Mouse (Mus musculus): ENCODE measurements around the gene Abcc4. TPM values are rescaled to one million over a fixed set of nuclear protein-coding genes. Genes with fewer than 3 reads are reported as not detected.

The Abcc4 gene
- 10 to 100 TPM in 2 of 4 experiments, 1 to 10 TPM in 2; 9.7 to 10.9 (median 10.2) TPM for total RNA-seq (2022)

- DNase-seq (ENCODE audit: low spot score in 2 of 2), result peak; percentile 82 to 89
These were observed at the start of gene Abcc4 for GRCm38 (mm10) chr14:118705808-118706731. Abcc4 (minus strand) TSS chr14:118706219.

DNA sequence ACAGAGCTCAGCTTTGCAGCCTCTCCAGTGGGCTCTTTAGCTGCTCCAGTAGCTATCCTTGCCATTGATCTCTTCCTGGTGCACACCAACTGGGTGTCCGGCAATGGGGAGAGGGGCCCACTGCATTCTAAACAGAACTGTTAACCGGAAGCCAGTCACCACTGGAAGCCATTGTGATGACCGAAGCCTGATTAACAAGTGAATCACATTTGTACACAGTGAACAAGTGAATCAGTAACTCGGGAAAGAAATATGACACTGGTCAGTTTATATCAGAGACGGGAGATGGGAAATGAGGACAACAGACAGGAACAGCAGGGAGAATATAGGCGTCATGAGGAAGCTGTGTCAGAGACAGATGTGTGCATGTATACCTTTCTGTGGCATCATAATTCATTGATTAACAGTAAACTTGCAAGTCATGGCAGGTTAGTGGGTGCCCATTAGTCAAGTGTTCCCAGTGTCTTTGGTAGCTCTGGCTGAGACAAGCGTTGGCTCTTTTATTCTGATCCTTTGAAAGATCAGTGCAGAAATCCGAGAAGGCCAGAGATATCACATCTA lies 45.3 kb upstream of the Abcc4 start:
- no peak for DNase-seq (ENCODE audit: low spot score in 2 of 2)

DNA sequence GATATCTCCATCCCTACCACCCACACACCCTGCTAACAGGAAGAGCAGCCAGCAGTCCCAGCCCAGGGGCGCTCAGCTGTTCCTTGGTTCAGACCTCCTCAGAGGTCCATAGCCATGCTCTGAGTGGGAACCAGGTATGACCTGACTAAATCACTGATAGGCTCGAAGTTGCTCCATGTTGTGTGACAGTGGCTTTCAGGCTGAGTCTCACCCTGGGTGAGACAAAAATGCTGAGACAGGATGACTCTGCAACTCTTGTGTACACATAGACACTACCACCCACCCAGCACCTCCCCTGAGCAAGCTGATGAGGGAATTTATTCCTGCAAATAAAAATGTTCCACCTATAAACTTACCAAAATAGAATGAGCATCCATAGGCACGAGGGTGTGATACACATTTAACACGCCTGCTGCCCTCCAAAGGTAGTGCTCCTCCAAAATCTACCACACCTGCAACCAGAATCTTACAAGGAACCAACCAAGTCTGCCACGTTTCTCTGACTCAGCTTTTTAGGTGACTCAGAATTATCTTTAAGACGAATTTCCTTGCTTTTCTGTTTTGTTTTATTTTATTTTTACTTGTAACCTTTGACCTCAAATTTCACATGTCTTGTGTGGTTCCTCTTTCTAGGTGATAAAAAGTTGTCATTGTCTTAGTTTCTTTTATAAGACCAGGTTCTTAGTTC lies 44.6 kb upstream of the Abcc4 start:
- no peak for DNase-seq (ENCODE audit: low spot score in 2 of 2)

GRCm38 (mm10) chr14:118749715-118750114 lies 43.7 kb upstream of the Abcc4 start:
- no peak for DNase-seq (ENCODE audit: low spot score in 2 of 2)

GRCm38 (mm10) chr14:118749068-118749467 lies 43.0 kb upstream of the Abcc4 start:
- no peak for DNase-seq (ENCODE audit: low spot score in 2 of 2)

- DNase-seq (ENCODE audit: low spot score in 2 of 2), result no peak
These were observed 36.8 kb upstream of the Abcc4 start for GRCm38 (mm10) chr14:118742862-118743261.

GRCm38 (mm10) chr14:118741780-118742179 lies 35.8 kb upstream of the Abcc4 start:
- DNase-seq (ENCODE audit: low spot score in 2 of 2), result no peak

GRCm38 (mm10) chr14:118737251-118737888 lies 31.4 kb upstream of the Abcc4 start:
- no peak for DNase-seq (ENCODE audit: low spot score in 2 of 2)

DNA sequence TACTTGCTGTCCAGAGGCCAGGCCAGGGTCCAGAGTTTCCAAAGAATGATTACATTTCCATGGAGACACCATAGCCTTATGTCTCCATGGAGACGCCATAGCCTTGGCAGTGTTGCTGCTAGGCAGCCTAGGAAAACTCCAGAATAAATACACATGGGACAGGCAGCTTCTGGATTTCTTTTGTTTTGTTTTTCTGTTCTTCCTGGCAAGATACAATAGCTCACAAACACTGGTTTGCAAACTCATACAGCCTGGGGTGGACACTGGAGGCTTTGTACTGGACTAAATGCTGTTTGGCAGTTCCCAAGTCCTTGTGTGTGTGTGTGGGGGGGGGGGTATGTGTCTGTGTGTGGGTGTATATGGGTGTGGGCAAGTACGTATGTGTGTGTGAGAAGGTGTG lies 29.1 kb upstream of the Abcc4 start:
- DNase-seq (ENCODE audit: low spot score in 2 of 2), result no peak

- no peak for DNase-seq (ENCODE audit: low spot score in 2 of 2)
These were observed 27.1 kb upstream of the Abcc4 start for GRCm38 (mm10) chr14:118733146-118733545.

DNA sequence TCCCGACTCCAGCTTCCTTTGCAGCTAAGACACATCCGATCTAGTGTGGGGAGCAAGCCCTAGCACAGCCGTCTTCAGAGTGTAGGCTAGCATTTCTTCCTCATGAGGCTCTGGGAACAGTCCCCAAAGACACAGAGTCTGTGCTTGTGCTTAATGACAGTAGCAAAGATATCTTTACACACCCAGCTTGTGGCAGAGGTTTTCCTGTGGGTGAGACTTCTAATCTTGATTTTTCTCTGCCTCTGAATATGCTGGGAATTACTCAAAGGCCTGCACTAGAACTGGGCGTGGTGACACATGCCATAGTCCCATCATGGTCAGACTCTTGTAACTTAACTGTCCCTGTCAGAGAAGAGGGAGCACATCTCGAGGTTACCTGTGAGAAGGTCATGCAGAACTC lies 24.6 kb upstream of the Abcc4 start:
- DNase-seq (ENCODE audit: low spot score in 2 of 2), result no peak

DNA sequence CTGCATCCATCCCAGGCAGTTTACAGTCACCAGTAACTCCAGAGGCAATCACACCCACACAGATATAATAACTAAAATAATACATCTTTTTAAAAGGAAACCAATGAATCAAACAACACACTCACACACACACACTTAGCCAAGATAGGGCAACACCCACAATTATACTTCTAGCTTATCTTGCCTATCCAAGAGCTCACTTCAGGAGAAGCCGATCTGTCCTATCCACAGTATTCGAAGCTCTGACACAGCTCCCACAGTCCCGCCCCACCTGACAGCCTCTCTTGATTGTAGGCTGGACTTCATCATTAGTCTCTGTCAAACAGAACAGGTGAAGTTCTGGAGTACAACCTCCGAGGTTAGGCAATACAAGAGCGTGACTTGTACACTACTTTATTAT lies 19.4 kb upstream of the Abcc4 start:
- DNase-seq (ENCODE audit: low spot score in 2 of 2), result no peak

DNA sequence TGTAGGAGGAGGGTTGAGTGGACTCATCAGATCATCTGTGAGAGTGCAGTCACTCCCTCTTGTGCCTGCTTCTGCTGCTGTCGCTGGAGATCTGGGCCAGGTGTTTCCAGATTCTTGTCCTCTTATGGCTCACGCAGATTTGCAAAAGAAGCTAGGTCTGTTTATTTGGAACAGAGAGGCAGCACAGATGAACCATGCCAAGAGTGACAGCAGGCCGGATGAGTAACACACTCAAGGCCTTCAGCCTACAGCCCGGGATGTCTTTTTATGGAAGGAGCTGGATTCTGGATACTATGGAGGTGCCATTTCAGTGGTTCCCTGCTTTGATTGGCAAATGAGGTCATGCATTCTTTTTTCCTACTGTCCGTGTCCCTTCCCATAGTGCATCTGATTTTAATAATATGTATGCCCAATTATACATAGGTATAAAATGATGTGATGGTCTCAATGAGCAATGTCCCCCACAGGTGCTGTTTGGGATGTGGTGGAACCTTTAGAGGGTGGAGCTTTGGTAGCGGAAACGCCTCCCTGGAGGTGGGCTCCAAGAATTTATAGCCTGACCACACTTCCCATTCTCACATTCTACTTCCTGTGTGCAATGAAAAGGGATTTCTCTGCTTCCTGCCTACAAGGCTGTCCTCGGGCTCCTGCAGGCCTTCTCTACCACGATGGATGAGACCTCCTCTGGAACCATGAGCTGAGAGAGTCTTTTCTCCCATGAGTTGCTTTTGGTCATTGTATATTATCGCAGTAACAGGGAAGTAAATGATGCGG lies 18.1 kb upstream of the Abcc4 start:
- no peak for DNase-seq (ENCODE audit: low spot score in 2 of 2)

DNA sequence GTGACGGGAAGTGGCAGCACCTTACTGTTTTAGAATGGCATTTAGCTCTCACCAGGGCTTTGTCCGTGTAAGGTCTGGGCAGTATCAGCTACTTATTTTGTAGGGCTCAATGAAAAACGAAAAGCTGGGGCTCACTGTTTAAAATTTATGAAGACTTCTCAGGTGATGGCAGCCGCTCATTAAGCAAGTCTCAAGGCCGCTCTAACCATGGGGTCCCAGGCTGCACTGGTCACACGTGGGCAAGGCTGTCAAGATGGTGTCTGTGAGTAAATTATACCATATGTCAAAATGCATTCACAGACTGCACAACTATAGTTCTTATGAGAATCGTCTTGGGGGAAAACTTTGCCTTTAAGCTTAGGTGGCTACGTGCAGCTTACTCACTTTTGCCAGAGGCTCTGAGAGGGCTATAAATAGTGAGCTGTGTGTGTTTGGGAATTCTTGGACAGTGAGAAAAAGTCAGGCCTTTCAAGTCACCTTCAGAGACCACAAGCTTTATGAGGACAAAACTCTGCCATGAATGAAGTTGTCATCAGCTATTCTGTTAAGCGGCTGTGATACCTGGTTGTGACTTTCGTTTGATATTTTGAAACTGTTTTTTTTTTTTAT lies 13.7 kb upstream of the Abcc4 start:
- no peak for DNase-seq (ENCODE audit: low spot score in 2 of 2)

GRCm38 (mm10) chr14:118718576-118718975 lies 12.6 kb upstream of the Abcc4 start:
- no peak for DNase-seq (ENCODE audit: low spot score in 2 of 2)

DNA sequence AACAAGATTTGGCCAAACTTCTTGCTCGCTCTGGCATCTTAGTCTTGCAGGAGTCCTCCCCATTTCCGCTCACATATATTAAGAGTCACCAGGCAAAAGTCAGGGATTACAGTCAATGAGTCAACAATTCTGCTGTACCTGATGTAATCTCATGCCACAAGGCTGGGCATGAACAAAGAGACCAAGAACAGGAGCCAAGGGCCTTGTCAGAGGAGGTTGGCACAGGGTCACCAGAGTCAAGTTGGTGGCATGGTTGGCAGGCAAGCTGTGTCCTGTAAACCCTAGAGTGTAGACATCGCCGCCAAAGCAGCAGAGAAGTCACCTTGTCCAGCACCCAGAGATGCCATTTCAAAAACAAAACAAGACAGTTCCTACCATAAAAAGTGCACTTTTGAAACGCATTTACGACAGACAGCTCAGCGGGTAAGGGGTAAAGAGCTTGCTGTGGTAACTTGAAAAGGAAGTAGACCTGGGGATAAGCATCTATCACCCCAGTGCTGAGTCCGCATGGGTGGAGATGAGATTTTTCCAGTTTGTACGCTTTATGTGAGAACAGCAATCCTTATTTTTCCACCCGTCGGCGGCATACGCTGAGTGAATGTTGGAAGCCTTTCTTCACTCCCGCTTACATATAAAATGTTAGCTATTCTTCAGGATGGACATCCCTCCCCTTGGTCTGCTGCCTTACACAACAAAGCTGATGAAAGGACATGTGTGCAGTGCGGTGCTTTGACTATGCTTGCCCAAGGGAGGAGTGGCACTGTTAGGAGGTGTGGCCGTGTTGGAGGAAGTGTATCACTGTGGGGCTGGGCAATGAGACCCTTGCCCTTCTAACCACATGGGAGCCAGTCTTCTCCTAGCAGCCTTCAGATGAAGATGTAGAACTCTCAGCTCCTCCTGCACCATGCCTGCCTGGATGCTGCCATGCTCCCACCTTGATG lies 10.6 kb upstream of the Abcc4 start:
- DNase-seq (ENCODE audit: low spot score in 2 of 2), result no peak

- no peak for DNase-seq (ENCODE audit: low spot score in 2 of 2)
These were observed 8.7 kb upstream of the Abcc4 start for GRCm38 (mm10) chr14:118714720-118715119.

GRCm38 (mm10) chr14:118714320-118714719 lies 8.3 kb upstream of the Abcc4 start:
- no peak for DNase-seq (ENCODE audit: low spot score in 2 of 2)

DNA sequence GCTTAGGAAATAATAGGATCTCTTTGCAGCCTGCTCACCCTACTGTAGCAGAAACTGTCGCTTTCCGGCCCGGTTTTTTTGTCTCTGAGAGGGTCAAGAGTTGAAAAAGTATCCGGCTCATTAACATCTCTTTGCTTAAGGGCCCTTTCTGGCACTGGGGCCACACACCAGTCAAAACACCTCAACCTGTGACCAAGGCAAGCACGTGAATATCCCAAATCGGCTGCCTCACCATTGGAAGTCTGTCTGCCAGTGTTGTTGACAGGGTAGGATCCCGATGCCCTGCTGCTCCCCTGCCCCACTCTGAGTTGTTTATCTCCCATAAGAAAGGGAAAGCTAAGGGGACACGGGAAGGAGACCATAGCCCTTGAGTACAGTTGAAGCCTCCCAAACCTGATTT lies 7.8 kb upstream of the Abcc4 start:
- DNase-seq (ENCODE audit: low spot score in 2 of 2), result no peak
